Mouse (Mus musculus) gastrocnemius, postnatal 4 days (tissue): ENCODE data around the gene Sik2. TPM values are rescaled to one million over a fixed set of nuclear protein-coding genes. Genes with fewer than 3 reads are reported as not detected.

Source experiments
- DNase-seq, 2 experiments: peaks; one replicate each; pipeline ENCODE4 v3.0.0; 2021 to 2022; ENCODE audit warnings: low spot score in 2 of 2, mixed read lengths in 2 of 2
- total RNA-seq, 2 experiments: library from RNA; stranded (reverse); gene quantifications; 2 replicates each; pipeline ENCODE4 v1.2.3; 2021

Gene Sik2
- total RNA-seq, 2 experiments from 2014 or later = 24.8 to 25.5 TPM

DNA sequence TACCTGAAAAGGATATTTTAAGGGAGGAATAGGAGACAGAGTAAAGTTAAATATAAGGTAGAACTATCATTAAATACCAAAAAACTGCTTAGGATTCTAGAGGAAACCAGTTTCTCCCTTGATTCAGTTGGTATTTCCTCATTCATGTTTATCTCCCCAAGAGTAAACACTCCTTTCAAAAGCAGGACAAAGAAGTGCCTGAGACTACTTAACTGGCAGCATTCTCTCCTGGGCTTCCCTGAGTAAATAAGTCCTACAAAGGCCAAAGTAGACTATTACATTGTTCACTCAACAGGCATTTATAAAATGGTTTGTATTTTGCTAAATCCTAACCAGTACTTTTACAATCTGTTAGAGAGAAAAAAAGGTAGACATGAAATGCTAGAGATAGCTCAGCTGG is 22.2 kb downstream of the Sik2 start:
- DNase-seq = no peak

DNA sequence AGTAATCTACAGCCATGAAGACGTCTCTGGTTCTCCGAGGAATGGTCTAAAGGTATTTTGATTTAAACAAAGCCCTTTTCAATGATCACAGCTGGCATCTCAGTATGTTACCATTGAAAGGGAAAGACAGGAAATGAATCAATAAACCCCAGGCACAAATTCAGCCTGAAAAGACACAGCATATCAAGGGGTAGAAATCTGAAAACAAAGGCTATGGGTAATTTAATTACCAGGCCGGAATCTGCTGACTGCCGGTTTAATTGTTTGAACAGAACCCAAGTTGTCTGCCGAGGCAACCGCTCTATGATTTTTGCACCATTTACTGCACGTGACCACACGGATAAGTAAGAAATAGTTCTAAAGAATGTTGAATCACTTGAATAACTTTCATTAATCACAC is 22.8 kb downstream of the Sik2 start:
- DNase-seq = no peak

DNA sequence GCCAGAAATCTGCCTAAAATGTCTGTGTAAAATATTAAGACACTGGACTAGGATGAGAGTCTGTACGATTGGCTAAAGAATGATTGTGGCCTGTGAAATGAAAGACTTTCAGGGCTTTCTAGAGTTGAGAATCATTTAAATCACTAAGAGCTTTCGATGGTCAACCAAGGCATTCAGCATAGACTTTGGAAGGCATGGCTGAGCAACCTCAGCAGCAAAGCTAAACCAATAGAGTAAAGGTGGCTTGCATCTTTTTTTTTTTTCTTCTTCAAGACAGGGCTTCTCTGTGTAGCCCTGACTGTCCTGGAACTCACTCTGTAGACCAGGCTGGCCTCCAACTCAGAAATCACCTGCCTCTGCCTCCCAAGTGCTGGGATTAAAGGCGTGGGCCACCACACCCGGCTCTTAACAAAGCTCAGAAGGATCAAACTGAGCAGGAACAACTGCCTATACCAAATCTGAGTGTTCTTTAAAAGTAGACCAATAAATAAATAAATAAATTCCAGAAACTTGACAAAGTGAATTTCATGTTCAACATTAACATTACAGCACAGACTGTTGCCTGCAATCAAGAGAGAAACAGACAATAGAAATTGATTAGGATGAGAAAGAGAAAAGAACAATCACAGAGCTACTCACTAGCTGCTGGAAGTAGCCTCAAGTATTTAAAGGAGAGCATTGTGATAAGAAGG is 27.2 kb downstream of the Sik2 start:
- no peak for DNase-seq

DNA sequence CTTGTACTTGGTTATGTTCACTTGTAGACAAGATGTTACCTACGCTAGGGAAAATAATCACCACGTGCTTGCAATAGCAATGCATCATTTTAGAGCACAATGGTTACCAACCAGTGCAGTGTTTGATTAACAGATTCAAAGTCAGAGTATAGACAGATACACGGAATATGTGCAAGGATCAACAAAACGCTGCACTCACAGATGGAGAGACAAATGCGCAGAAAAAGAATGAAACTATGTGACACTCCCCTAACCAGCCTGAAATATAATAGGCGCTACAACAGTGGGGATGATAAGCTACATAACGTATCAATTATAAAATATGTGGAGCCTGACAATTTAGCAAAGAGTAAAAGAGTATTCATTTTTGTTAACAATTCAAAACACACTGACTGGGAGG is 34.2 kb downstream of the Sik2 start:
- no peak for DNase-seq

DNA sequence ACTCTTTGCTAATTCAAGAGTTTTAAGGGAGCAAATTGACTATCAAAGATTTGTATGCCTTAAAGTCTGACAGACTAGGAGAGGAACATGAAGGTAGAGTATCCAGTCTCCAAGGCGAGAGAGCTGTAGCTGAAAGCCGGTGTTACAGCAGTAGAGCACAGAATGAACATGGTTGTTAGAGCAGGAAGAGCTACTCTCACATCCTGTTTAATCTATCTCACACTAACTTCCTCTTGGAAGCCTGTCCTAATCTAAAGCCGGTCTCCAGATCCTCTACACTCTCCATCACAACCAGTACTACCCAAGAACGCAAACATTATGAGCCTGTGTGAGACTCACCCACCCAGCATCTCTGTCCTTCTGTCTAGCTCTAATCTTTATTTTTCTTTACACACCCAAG is 38.5 kb downstream of the Sik2 start:
- no peak for DNase-seq

DNA sequence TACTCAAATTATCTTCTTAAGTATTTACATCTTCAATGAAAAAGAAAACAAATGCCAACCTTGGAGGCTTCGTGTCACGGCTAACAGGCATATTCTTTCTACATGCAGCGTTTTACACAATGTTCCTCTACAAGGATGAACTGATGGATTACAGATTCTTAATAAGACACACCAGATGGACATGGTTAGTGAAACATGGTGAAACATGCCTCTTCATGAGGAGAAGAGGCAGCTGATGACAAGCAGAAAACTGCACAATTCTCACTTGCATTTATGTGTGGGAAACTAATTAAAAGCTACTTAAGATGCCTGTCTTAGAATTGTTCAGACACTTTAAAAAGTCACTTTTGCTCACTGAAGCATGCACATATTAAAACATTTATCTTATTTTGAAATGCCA is 39.6 kb downstream of the Sik2 start:
- DNase-seq = no peak

GRCm38 (mm10) chr9:50966277-50966676 is 42.6 kb downstream of the Sik2 start:
- DNase-seq = no peak

DNA sequence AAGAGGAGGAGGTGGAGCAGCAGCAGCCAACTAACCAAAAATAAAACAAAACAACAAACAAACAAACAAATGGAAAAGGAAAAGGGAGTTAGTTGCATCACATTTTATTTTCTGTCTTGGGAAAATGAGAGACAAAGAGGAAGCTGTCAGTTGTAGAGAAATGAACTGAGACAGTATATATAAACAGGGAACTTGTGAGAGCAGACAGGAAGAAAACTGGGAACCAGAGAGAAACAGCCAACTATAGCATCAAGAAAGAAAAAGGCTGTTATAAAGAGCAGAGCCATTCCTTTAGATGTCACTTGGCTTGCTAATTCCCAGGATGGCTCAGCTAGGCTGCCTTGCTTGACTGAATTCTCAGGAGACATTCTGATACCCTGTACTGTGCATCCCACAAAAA is 43.5 kb downstream of the Sik2 start:
- DNase-seq = no peak

- DNase-seq = no peak
Measured at GRCm38 (mm10) chr9:50964911-50965310, 44.0 kb downstream of the Sik2 start.

DNA sequence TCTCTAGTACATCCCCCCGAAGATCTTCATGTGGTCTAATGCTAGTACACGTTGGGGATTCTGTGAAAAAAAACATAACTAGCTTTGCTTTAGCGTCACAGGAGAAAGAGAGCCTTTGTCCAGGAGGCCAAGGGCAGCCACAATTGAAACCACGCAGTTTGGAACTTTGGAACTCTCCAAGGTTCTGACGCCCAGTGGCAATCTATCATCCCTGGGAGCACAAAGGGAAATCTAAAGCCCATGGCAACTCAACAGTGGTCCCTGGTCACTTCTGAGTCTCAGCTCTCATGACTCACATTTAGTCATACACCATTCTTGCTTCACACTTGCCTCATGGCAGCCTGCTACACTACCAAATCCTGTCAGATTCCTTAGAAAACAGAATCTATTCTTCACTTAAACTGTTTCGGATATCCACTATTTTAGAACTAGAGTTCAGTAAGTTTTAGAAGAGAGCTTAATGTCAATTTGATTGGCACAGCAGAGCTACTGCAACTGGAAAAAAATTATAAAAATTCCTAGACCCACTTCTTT is 50.9 kb downstream of the Sik2 start:
- DNase-seq = no peak

DNA sequence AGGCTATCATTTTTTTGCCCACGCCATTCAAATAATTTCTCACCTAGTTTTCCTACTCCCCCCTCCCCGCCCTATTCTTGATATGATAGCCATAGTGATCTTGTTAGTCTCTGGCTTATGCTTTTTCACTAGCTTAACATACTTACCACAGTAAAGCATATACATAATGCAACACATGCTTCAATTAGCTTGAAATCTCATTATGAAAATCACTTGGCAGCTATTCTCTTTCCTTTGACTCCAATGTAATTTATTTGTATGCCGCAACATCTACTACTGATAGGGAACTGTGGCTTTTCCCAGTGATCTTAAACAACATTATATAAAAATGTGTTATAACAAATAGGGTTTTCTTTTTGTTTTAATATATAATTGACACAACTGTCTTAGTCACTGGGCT is 53.7 kb downstream of the Sik2 start:
- no peak for DNase-seq

GRCm38 (mm10) chr9:50948097-50948823 is 60.6 kb downstream of the Sik2 start:
- DNase-seq = no peak

DNA sequence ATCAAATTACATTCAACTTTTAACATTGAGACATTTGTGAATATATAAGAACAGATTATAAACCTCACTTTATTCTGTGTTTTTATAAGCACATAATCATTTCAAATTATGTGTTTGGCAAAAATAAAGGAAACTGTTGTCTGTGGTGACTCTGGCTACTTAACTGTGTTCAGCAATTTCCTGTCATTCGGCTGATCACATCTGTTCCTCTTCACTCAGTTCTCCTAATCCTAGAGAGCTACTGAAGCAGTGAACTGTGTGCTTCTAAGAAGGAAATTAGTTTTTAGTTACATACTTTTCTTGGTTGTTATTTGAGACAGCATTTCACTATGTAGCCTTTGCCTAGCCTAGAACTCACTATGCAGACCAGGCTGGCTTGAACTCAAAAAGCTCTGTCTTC is 62.5 kb downstream of the Sik2 start:
- no peak for DNase-seq

GRCm38 (mm10) chr9:50944826-50945225 is 64.0 kb downstream of the Sik2 start:
- DNase-seq = no peak

DNA sequence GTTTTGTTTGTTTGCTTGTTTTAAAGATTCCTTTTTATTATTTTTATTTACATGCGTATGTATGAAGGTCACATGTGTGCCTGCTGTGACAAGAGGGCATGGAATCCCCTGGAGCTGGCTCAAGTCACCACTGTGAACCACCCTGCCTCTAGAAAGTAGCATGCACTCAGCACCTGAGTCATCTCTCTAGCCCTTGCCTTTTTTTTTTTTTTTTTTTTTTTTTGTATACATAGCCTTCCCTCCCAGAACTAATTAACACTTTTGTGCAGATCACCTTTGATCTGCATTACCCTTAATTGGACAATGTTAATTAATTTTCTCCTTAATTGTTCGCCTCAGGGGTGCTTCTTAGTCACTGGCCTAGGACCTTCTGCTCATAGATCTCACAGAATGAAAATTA is 66.2 kb downstream of the Sik2 start:
- DNase-seq = no peak

GRCm38 (mm10) chr9:50941804-50942401 is 67.0 kb downstream of the Sik2 start:
- no peak for DNase-seq

DNA sequence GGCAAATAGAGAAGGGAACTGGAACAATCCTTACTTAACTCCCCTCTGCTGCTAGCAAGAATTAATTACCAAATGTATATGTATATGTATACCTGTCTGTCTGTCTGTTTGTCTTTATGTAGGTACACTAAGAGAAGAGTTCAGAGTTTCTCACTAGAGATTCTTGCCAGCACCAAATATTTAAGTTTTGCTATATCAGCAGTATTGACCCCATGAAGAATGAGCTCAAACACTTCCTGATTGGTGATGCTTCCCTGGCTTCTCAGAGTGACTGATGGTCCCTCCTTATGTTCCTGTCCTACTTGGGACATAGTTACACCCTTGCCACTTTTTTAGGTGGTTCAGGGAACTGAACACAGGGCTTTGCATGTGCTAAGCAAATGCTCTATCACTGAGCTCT is 78.9 kb downstream of the Sik2 start:
- no peak for DNase-seq

GRCm38 (mm10) chr9:50925801-50926200 is 83.1 kb downstream of the Sik2 start:
- DNase-seq = no peak

DNA sequence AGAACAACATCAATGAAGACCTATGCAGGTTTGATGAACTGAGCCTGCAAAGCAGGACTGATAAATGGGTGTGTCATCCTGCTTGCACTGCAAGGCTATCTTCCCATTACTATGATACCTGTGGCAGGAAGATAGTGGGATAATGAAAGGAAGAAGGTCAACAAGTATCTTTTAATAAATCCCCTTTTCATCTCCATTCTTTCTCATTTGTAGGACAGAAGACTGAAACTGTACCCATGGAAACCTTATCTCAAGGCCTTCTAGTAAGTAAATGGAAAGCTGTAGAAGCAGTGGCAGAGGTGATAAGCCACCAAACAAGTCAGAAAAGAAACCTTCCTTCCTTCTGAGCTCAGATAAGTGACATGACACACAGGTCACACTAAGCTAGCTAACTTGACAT is 84.4 kb downstream of the Sik2 start:
- DNase-seq = no peak

- DNase-seq = no peak
Measured at GRCm38 (mm10) chr9:50922363-50923153, 86.3 kb downstream of the Sik2 start.
